Mouse (Mus musculus) G1E (cell line): ENCODE measurements at regions not wholly inside any gene's neighbourhood (a gene's known extent, or its start where the extent isn't known, plus 50 kb on each side); places are given as distances from the start of the nearest gene placed in this dataset.

Source experiments
- CTCF ChIP-seq: IDR thresholded peaks from 2 replicates; pipeline ENCODE4 v1.5.1; 2012; ENCODE audit warnings: low read depth, low read length, inconsistent platforms, mixed read lengths
- GATA1 ChIP-seq: IDR thresholded peaks from 2 replicates; pipeline ENCODE4 v1.6.1; 2012; ENCODE audit warnings: borderline replicate concordance, low read length, inconsistent platforms, mixed read lengths
- GATA2 ChIP-seq: IDR thresholded peaks from 2 replicates; pipeline ENCODE4 v1.6.1; 2012; ENCODE audit warnings: low read depth, low read length, inconsistent platforms, borderline replicate concordance
- POLR2AphosphoS5 ChIP-seq: IDR thresholded peaks from 2 replicates; pipeline ENCODE4 v1.6.1; 2012; ENCODE audit warnings: low read depth, low read length, inconsistent platforms; ENCODE audit not compliant: insufficient replicate concordance
- TAL1 ChIP-seq: conservative IDR thresholded peaks from 2 replicates; pipeline ENCODE4 v1.6.1; 2012; ENCODE audit warnings: low read depth, low read length, inconsistent platforms, mixed read lengths

DNA sequence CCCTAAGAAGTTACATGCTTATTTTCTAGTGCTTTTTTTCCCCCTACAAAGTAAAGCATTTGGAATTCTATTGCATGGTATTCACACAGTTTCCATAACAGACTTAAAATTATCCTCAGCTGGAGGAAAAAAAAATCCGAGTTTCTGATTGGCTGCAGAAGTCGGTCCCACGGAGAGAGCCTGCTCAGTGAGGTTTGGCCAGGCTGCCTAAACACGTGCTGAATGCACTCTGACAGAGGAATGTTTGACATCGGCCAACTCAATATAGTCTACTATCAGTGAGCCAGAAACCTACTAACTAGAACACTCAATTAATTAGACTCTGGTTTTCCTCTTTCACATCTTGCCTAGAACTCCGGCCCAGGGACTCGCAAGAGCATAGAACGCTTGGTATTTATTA is 204.9 kb downstream of the Rab11fip2 start:
- no peak for TF ChIP-seq CTCF
- TF ChIP-seq GATA2: no peak
- TF ChIP-seq GATA1: no peak
- no peak for TF ChIP-seq TAL1
- TF ChIP-seq POLR2AphosphoS5: no peak
